Mouse (Mus musculus) liver, adult 10 weeks (tissue): ENCODE data around the gene Gatd1. TPM values are rescaled to one million over a fixed set of nuclear protein-coding genes. Genes with fewer than 3 reads are reported as not detected.

ENCODE experiments used
- polyA plus RNA-seq: library from polyadenylated mRNA; stranded (reverse); fragments of 350-450 nt; fragmentation: Illumina TruSeq; extraction: RNeasy Lipid Tissue Mini Kit (QIAGEN cat#74804); gene quantifications from one replicate; pipeline ENCODE4 v1.2.3, GENCODE M21; 2014; ENCODE audit warnings: low read depth, low replicate concordance

Gatd1 gene
- 6.2 TPM for polyA plus RNA-seq

DNA sequence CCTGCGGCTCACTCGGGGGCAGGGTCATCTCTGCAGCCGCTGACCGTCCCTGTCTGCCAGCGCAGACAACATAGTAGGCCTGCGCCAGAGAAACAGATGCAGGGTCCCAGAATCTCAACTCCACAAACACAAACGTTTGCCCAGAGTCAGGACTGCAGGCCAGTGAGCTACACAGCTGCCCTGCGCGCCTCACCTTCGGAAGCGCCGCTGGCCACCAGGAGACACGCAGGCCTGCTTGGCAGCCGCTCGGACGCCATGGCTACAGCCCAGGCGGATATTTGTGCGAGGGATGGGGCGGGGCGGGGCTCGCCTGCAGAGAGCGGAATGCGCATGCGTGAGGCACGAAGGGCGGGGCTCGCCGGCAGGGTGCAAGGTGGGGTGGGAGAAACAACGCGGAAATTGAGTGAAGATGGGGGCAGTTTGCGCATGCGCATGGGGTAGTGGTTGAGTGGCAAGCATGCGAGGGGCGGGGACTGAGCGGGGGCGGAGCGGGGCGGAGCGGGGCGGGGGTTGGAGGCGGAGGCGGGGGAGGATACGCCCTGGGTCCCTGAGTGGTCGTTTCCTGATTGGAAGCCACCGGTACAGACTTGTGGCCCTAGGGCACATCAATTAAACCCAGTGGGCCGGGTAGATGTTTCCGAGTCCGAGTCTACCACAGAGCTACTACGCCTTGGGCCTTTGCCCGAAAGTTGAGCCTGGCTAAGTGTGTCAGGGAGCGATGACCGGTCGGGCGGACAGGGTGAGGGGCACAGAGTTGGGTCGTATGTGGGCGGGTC lies at the start of gene Gatd1:
Gatd1 (minus strand) TSS at position 328 of the 776 bp plus-strand sequence.

DNA sequence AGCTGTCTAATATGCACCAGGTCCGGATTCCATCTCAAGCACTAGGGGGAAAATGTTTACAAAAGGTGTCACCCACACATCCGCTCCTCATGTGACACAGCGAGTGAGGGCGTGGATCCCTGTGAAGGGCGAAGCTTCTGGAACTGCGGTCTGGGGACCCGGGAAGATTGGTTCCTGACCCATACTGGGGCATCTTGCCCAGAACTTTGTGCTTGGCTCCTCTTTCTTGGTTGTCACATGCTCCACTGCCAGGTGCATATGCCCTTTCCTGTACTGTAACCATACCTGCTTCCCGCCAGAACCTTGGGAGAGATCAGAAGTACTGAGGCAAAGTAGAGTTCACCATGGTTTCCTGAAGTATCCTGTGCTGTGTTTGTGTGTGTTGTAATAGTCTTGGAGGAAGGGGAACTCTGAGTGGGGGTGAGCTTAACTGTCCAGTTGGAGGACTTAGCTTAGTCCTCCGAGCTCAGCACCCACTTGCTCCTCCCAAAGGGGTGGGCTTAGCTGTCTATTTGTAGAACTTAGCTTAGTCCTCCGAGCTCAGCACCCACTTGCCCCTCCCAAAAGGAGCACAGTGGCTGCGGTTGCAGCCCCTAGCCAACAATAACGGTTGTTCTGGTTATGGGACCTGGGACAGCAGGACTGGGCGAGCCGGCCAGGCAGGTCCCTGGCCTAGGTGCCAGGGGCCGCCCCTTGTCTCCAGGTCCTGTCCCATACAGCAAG lies 46.6 kb upstream of the Gatd1 start, which contains the start of gene Cracr2b:
Cracr2b (plus strand) TSS at position 704 of the 723 bp plus-strand sequence.

DNA sequence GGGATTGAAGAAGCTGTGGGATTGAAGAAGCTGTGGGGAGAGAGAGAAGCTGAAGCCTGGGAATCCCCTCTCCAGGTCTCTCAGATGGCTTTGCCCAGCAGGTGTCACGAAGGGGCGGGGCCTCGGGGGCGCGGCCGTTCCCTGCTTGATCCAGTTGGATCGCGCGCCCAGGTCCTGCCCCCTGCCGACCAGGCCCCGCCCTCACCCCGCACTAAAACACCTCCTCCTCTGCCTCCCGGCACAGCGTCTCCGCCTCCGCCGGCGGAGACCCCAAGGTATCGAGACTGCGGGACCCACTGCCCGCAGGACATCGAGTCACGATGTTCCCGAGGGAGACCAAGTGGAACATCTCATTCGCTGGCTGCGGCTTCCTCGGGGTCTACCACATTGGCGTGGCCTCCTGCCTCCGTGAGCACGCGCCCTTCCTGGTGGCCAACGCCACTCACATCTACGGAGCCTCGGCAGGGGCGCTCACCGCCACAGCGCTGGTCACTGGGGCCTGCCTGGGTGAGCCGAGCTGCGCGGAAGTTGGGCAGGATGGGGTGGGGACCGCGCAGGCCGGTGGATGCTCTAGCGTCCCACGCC lies 41.1 kb upstream of the Gatd1 start, which contains the start of gene Pnpla2:
Pnpla2 (plus strand) TSS at position 232 of the 585 bp plus-strand sequence.

DNA sequence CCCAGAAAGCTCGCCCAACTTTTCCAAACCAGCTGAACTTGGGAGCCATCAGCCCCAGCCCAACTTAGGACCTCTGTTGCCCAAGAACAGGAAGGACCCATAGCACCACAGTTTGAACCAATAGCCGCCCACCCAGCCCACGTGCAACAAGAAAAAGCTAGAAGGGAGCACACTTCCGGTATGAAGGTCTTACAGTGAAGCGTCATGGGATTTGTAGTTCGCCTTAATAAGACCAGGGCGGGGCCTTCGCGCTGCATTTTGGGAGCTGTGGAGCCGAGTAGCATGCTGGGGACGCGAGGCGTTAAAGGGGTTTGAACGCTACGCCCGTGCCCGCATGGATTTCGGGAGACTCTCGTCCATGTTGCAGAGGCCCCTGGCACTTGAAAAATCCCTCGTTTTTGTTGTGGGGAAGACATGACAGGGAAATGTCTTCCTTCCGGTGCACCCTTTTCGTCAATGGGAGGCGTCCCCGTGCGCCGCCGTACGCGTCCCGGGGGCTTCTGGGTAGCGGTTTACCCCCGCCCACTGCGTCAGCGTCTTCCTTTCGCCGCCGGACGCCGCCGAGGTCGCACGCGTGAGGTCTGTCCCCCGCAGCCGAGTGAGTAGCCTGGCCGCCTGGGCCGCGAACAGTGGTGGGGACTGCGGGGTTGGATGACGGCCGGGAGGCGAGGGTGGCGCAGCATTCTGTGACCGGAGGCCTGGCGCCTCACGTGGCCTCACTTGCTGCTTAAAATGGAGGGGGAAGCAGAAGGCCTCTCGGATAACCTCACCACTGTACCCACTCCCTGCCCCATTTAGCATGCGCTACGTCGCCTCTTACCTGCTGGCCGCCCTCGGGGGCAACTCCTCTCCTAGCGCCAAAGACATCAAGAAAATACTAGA lies 33.4 kb upstream of the Gatd1 start, which contains the start of gene Rplp2:
Rplp2 (plus strand) TSS at position 261 of the 882 bp plus-strand sequence.

GRCm38 (mm10) chr7:141443828-141444237 lies 29.9 kb upstream of the Gatd1 start, which contains the start of gene Pidd1:
Gene Pidd1, minus strand, starts transcription at chr7:141444025.

DNA sequence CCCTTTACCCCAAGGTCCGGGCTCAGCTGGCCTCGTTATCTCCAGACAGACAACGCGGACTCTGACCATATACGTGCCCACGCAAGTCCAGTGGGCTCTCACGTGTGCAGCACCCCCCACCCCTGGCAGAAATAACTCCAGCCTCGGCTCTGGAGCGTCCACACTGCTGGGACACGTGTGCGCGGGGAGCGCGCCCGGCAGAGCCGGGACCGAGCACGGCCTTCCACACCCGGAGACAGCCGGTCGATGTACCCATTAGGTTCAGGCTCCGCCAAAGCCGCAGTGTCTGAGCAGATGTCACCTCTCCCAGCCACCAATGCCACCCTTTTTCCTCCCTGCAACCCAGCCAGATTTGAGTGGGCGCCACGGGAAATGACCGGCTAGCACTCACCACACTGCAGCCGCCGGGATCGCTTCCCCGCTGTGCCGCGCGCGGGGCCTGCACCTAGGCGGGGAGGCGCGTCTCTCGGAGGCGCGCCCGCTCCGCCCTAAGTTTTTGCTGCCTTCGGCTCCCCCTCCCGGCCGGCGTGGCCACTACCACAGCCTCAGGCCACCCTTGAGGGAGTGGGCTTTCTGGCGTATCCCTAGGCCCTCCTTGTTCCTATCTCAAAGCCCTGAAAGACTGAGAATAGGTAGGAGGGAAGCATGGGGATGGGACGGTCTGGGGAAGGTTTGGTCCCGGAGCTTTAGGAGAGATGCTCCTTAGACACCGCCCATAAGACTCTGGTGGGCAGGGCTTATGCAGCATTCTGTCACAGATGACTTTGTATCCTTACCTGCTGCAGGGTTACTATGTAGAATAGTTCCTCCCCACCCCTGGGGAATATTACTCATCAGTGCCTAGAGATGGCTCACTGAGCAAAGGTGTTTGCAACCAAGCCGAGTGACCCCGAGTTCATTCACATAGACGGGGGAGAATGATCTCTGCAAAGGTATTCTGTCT lies 23.5 kb upstream of the Gatd1 start, which contains the start of gene Slc25a22:
Slc25a22 (minus strand) TSS at position 715 of the 943 bp plus-strand sequence.

GRCm38 (mm10) chr7:141429310-141429709 lies 15.4 kb upstream of the Gatd1 start, which contains the start of gene Cend1:
Gene Cend1, minus strand, starts transcription at chr7:141429491.

DNA sequence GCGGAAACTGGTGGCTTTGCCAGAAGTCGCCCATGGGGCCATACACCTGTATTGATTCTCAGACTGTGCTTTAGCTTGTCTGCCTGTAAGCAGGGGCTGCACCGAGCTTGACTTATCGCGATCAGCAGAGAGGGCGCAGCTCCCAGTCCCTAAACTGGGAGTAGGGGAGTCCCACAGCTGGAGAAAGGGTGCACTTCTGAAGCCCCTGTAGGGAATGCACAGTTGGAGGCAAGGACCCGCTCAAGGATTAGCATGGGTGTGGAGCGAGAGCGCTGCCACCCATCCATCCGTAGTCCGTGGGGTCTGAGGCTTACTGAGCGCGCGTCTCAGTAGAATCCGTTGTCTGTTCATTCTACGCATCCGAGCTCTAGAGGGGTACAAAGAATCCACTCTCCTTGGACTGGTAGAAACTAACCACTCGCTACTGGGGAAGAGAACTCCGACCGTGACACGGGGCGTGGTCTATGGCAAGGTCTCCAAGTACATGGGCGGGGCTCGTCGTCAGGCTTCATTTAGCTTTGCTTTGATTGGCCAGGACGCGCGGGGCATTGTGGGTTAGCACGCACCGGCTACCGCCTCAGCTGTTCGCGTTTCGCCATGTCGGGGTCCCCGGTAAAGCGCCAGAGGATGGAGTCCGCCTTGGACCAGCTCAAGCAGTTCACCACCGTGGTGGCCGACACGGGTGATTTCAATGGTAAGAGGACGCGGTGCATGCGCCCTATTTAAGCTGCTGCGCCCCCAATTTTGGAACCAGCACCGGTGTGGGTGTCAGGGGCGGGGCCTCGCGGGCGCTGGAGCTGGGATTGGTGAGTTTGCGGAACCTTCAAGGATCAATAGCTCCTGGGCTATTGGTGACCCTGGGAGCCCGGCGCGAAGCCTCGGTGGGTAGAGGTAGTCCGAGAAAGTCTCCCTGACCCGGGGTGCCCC lies 22.0 kb downstream of the Gatd1 start, which contains the start of gene Taldo1:
Taldo1 (plus strand) TSS at position 575 of the 927 bp plus-strand sequence.

Other genes with a start within 250 kb of the Gatd1 start
- 5.3 TPM for gene Rnh1, start 241.3 kb downstream of the Gatd1 start, polyA plus RNA-seq
- 8.3 TPM for gene Hras, start 220.1 kb downstream of the Gatd1 start, polyA plus RNA-seq
- gene Lrrc56, start 220.0 kb downstream of the Gatd1 start, polyA plus RNA-seq, result 0.37 TPM
- gene Lmntd2, start 200.1 kb downstream of the Gatd1 start, polyA plus RNA-seq, result 0.37 TPM
- gene Rassf7, start 198.3 kb downstream of the Gatd1 start, polyA plus RNA-seq, result 3.6 TPM
- 6.0 TPM for gene Phrf1, start 185.4 kb downstream of the Gatd1 start, polyA plus RNA-seq
- gene Irf7, start 147.7 kb downstream of the Gatd1 start, polyA plus RNA-seq, result 32.2 TPM
- 14.3 TPM for gene Cdhr5, start 137.3 kb downstream of the Gatd1 start, polyA plus RNA-seq
- gene Sct, start 135.0 kb downstream of the Gatd1 start, polyA plus RNA-seq, result not detected
- not detected for gene Drd4, start 122.1 kb downstream of the Gatd1 start, polyA plus RNA-seq
- 1.4 TPM for gene Deaf1, start 86.4 kb downstream of the Gatd1 start, polyA plus RNA-seq
- gene Tmem80, start 86.4 kb downstream of the Gatd1 start, polyA plus RNA-seq, result 10.1 TPM
- 9.6 TPM for gene Eps8l2, start 75.3 kb downstream of the Gatd1 start, polyA plus RNA-seq
- 13.5 TPM for gene Taldo1, start 21.9 kb downstream of the Gatd1 start, polyA plus RNA-seq
- not detected for gene Cend1, start 15.4 kb upstream of the Gatd1 start, polyA plus RNA-seq
- 9.5 TPM for gene Slc25a22, start 23.8 kb upstream of the Gatd1 start, polyA plus RNA-seq
- gene Pidd1, start 29.9 kb upstream of the Gatd1 start, polyA plus RNA-seq, result 0.11 TPM
- 11.4 TPM for gene Rplp2, start 33.2 kb upstream of the Gatd1 start, polyA plus RNA-seq
- 6.6 TPM for gene Pnpla2, start 41.1 kb upstream of the Gatd1 start, polyA plus RNA-seq
- gene Cracr2b, start 47.0 kb upstream of the Gatd1 start, polyA plus RNA-seq, result not detected
- 10.0 TPM for gene Cd151, start 53.3 kb upstream of the Gatd1 start, polyA plus RNA-seq
- gene Polr2l, start 61.0 kb upstream of the Gatd1 start, polyA plus RNA-seq, result 2.3 TPM
- gene Tspan4, start 61.1 kb upstream of the Gatd1 start, polyA plus RNA-seq, result 5.4 TPM
- 8.9 TPM for gene Chid1, start 125.7 kb upstream of the Gatd1 start, polyA plus RNA-seq
- gene Ap2a2, start 148.0 kb upstream of the Gatd1 start, polyA plus RNA-seq, result 40.8 TPM
- gene Muc6, start 241.2 kb upstream of the Gatd1 start, polyA plus RNA-seq, result not detected